Mouse (Mus musculus): ENCODE data around the gene Ift81.

DNA sequence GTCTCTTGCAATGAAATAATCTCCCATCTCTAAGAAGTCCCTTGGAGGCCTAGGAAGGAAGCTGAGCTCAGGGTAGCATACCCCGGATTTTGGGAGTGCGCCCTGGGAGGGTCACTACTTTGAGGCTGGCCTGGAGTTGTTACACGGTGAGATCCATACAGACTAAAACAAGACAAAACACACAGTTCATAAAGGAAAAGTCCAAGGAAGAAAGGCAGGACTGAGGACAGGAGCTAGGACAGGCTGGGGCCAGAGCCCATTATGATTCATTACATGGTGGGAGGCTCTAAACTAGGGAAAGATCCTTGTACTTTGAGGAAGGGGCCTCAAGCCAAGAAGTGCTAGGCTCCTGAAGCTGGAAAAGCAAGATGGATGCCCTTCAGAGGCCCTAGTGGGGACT, 85.7 kb downstream of the Ift81 start:
- TF ChIP-seq POLR2A (IDR thresholded peaks at IDR 0.05; ENCODE audit: insufficient read depth, low read depth, low read length): no peak
- TF ChIP-seq CTCF (IDR thresholded peaks at IDR 0.05; ENCODE audit: insufficient read depth, low read depth, low read length): no peak

Data from olfactory bulb, adult 2 months (tissue).